Mouse (Mus musculus) ES-Bruce4 (cell line): ENCODE measurements around the gene Akap5. TPM values are rescaled to one million over a fixed set of nuclear protein-coding genes. Genes with fewer than 3 reads are reported as not detected.
A peak's percentile ranks its signal among the peaks of the same experiment; 100 is the strongest.

ENCODE experiments used
- H3K27ac ChIP-seq: 2 replicates; pipeline ENCODE4 v1.5.1; 2012; ENCODE audit warnings: low read length, inconsistent platforms; ENCODE audit not compliant: insufficient read depth
- H3K27me3 ChIP-seq: 2 replicates; pipeline ENCODE4 v1.6.1; 2012; ENCODE audit warnings: mild to moderate bottlenecking, low read length, inconsistent platforms; ENCODE audit not compliant: control insufficient read depth, poor library complexity, insufficient read depth, severe bottlenecking
- H3K36me3 ChIP-seq: 2 replicates; pipeline ENCODE4 v1.6.1; 2012; ENCODE audit warnings: inconsistent platforms, mild to moderate bottlenecking, low read length, moderate library complexity; ENCODE audit not compliant: control insufficient read depth, poor library complexity, insufficient read depth, severe bottlenecking
- H3K4me1 ChIP-seq: one replicate; pipeline ENCODE4 v1.8.1; 2011; ENCODE audit warnings: low read length; ENCODE audit not compliant: control insufficient read depth, insufficient read depth
- H3K4me3 ChIP-seq: 2 replicates; pipeline ENCODE4 v1.5.1; 2011; ENCODE audit warnings: low read depth, mild to moderate bottlenecking, low read length
- H3K9ac ChIP-seq: 2 replicates; pipeline ENCODE4 v1.6.1; 2012; ENCODE audit warnings: low read depth, mild to moderate bottlenecking, inconsistent platforms; ENCODE audit not compliant: poor library complexity, severe bottlenecking
- H3K9me3 ChIP-seq: replicated peaks from 2 replicates; pipeline ENCODE4 v1.6.1; 2012; ENCODE audit warnings: mild to moderate bottlenecking, low read length, inconsistent platforms; ENCODE audit not compliant: control insufficient read depth, poor library complexity, insufficient read depth, severe bottlenecking
- CTCF ChIP-seq: IDR thresholded peaks from one replicate; pipeline ENCODE4 v1.8.1; 2011; ENCODE audit warnings: low read depth, low read length
- EP300 ChIP-seq: IDR thresholded peaks from 2 replicates; pipeline ENCODE4 v1.6.1; 2011; ENCODE audit warnings: low read depth, low read length; ENCODE audit not compliant: insufficient read depth
- POLR2A ChIP-seq: IDR thresholded peaks from one replicate; pipeline ENCODE4 v1.8.1; 2011; ENCODE audit warnings: low read length; ENCODE audit not compliant: insufficient read depth
- polyA plus RNA-seq: library from polyadenylated mRNA; stranded (reverse); fragments of >200 nt; gene quantifications from 2 replicates; pipeline ENCODE4 v1.2.4, GENCODE M21; 2011; ENCODE audit warnings: low read depth; ENCODE audit not compliant: missing spikeins, insufficient read depth, insufficient read length

Gene Akap5
- polyA plus RNA-seq, 1 experiment: 11.1 TPM

- TF ChIP-seq EP300: no peak
- no peak for TF ChIP-seq POLR2A
- peak; percentile 6 for TF ChIP-seq CTCF
- no peaks in the 10 kb centered on the region for H3K36me3 ChIP-seq
- H3K4me3 ChIP-seq: no peak overlapping the region
Measured at GRCm38 (mm10) chr12:76372881-76373818, 48.5 kb downstream of the Akap5 start.

GRCm38 (mm10) chr12:76373991-76374390 lies 49.3 kb downstream of the Akap5 start:
- Histone ChIP-seq H3K36me3 (no peaks in the 10 kb centered on the region), H3K27me3 (no peaks in the 10 kb centered on the region), H3K9ac (no peak overlapping the region), H3K4me1 (no peaks in the 10 kb centered on the region), H3K4me3 (no peak overlapping the region), H3K27ac (no peak overlapping the region), H3K9me3 (no peaks in the 10 kb centered on the region)
- TF ChIP-seq POLR2A (no peak), CTCF (no peak)

More at GRCm38 (mm10) chr12:76372881-76373818, 48.5 kb downstream of the Akap5 start:
- Histone ChIP-seq H3K9ac (no peak overlapping the region), H3K9me3 (no peaks in the 10 kb centered on the region), H3K27ac (no peak overlapping the region), H3K4me1 (no peaks in the 10 kb centered on the region), H3K27me3 (no peaks in the 10 kb centered on the region)

DNA sequence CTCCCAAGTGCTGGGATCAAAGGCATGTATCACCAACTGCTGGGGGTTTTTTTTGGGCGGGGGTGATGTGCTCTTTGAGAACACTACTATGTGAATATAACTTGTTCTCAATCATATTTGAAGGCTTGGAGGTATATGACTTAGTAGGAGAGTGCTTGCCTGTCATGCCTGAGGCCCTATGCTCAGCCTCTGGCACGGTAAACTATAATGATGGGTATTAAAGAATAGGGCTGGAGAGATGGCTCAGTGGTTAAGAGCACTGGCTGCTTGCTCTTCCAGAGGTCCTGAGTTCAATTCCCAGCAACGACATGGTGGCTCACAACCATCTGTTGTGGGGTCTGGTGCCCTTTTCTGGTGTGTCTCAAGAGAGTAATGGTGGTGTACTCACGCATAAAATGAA lies 50.2 kb downstream of the Akap5 start:
- H3K36me3 ChIP-seq: no peaks in the 10 kb centered on the region
- H3K27ac ChIP-seq: no peak overlapping the region
- H3K27me3 ChIP-seq: no peaks in the 10 kb centered on the region
- no peaks in the 10 kb centered on the region for H3K9me3 ChIP-seq
- no peak overlapping the region for H3K9ac ChIP-seq
- H3K4me1 ChIP-seq: no peaks in the 10 kb centered on the region
- TF ChIP-seq EP300 (no peak), CTCF (no peak), POLR2A (no peak)
- H3K4me3 ChIP-seq: no peak overlapping the region

GRCm38 (mm10) chr12:76375506-76375905 lies 50.8 kb downstream of the Akap5 start:
- H3K36me3 ChIP-seq: no peaks in the 10 kb centered on the region
- H3K4me1 ChIP-seq: peaks cover 2% of the 10 kb centered on the region
- H3K9ac ChIP-seq: no peak overlapping the region
- no peaks in the 10 kb centered on the region for H3K9me3 ChIP-seq
- H3K4me3 ChIP-seq: no peak overlapping the region
- no peaks in the 10 kb centered on the region for H3K27me3 ChIP-seq
- no peak overlapping the region for H3K27ac ChIP-seq
- TF ChIP-seq POLR2A: no peak
- no peak for TF ChIP-seq EP300
- TF ChIP-seq CTCF: no peak

- Histone ChIP-seq H3K4me3 (no peak overlapping the region), H3K9ac (no peak overlapping the region), H3K27me3 (no peaks in the 10 kb centered on the region), H3K9me3 (no peaks in the 10 kb centered on the region), H3K27ac (peak overlapping the region; percentile 27), H3K36me3 (no peaks in the 10 kb centered on the region), H3K4me1 (peaks cover 2% of the 10 kb centered on the region)
- no peak for TF ChIP-seq POLR2A
- TF ChIP-seq EP300: no peak
- peak; percentile 78 for TF ChIP-seq CTCF
Measured at GRCm38 (mm10) chr12:76376649-76377048, 52.0 kb downstream of the Akap5 start.

- no peaks in the 10 kb centered on the region for H3K27me3 ChIP-seq
- H3K27ac ChIP-seq: peak overlapping the region; percentile 27
- TF ChIP-seq EP300: peak; percentile 58; the same call in 1 of the 2 replicates
- TF ChIP-seq POLR2A: no peak
- H3K4me3 ChIP-seq: no peak overlapping the region
- H3K4me1 ChIP-seq: peaks cover 2% of the 10 kb centered on the region
- no peaks in the 10 kb centered on the region for H3K9me3 ChIP-seq
- H3K36me3 ChIP-seq: no peaks in the 10 kb centered on the region
- no peak overlapping the region; the same call in 1 of the 2 replicates for H3K9ac ChIP-seq
Measured at GRCm38 (mm10) chr12:76377059-76377458, 52.4 kb downstream of the Akap5 start.
